Mouse (Mus musculus) hindbrain, embryonic 11.5 days (tissue): ENCODE measurements around the gene Vsx2. TPM values are rescaled to one million over a fixed set of nuclear protein-coding genes. Genes with fewer than 3 reads are reported as not detected.

ENCODE experiments used
- polyA plus RNA-seq: library from polyadenylated mRNA; unstranded; fragments of >200 nt; fragmentation: Nextera tagmentation; extraction: Ambion mirVana; gene quantifications from 2 replicates; pipeline ENCODE4 v1.2.1, GENCODE M21; 2014

Gene Vsx2
- polyA plus RNA-seq, 1 experiment from 2014 or later = 10.1 TPM

Other genes starting within 250 kb of the Vsx2 start
- 39.0 and 42.2 TPM in 2 replicates for gene Coq6, start 208.1 kb upstream of the Vsx2 start, polyA plus RNA-seq
- 8.7 and 11.2 TPM in 2 replicates for gene Fam161b, start 207.9 kb upstream of the Vsx2 start, polyA plus RNA-seq
- 10.6 and 12.0 TPM in 2 replicates for gene Entpd5, start 160.7 kb upstream of the Vsx2 start, polyA plus RNA-seq
- 1.5 and 2.4 TPM in 2 replicates for gene Bbof1, start 160.7 kb upstream of the Vsx2 start, polyA plus RNA-seq
- 30.2 and 33.9 TPM in 2 replicates for gene Rnf113a2, start 152.6 kb upstream of the Vsx2 start, polyA plus RNA-seq
- gene Aldh6a1, start 118.8 kb upstream of the Vsx2 start, polyA plus RNA-seq = 25.4 and 25.9 TPM in 2 replicates
- gene Lin52, start 118.3 kb upstream of the Vsx2 start, polyA plus RNA-seq = 32.8 and 35.9 TPM in 2 replicates
- 6.4 and 7.9 TPM in 2 replicates for gene Abcd4, start 47.7 kb downstream of the Vsx2 start, polyA plus RNA-seq
- gene Vrtn, start 71.3 kb downstream of the Vsx2 start, polyA plus RNA-seq = not detected in 2 replicates
- 0.60 and 0.85 TPM in 2 replicates for gene Syndig1l, start 129.1 kb downstream of the Vsx2 start, polyA plus RNA-seq
- gene Npc2, start 203.4 kb downstream of the Vsx2 start, polyA plus RNA-seq = 79.4 and 89.2 TPM in 2 replicates
- 151 and 164 TPM in 2 replicates for gene Isca2, start 203.5 kb downstream of the Vsx2 start, polyA plus RNA-seq